Mouse (Mus musculus) adrenal gland, adult (tissue): ENCODE measurements around the gene Vps8.

Source experiments
- DNase-seq, 2 experiments: peaks; one replicate each; pipeline ENCODE4 v3.0.0; 2022 to 2023; ENCODE audit warnings: low spot score in 1 of 2; ENCODE audit not compliant: inconsistent age in 2 of 2

The Vps8 gene

DNA sequence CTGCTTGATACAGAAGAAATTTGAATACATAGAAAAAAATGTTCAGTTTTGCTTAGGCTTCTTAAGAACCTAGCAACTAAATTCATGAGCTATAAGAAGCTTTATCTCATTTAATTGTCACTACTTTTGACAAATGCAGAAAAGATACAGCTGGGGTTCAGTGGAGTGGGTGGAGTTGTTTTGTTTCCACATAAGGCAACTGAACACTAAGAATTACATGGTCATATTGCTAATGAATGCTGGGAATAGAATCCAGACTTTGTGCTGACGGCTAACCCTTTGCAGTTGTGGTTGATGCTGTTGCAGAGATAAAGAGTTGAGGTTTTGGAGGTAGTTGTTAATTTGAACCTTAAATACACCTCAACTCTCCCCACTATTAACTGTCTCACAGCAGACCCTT is 119.6 kb downstream of the Vps8 start:
- DNase-seq: no peak

GRCm38 (mm10) chr16:21547446-21547845 is 124.5 kb downstream of the Vps8 start:
- DNase-seq: no peak

DNA sequence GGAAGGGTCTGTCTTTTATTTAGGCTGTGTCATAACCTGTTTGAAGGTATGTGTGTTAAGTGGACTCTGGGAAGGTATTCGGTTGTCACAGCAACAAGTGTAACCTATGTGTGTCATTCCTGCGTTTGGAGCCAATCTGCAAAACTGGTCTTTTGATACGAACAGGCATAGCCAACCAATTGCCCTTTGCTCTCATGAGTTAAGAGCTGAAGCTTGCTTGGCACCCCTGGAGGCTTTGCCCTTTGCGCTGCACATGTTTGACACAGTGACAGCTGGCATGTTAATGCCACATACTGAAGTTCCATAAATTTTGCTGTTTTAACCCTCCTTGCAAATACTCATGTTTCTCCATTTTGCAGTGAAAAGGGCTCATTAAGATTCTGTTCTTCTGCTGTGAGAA is 126.8 kb downstream of the Vps8 start:
- DNase-seq: no peak

- no peak for DNase-seq
Observed at GRCm38 (mm10) chr16:21550453-21550852, 127.5 kb downstream of the Vps8 start.

DNA sequence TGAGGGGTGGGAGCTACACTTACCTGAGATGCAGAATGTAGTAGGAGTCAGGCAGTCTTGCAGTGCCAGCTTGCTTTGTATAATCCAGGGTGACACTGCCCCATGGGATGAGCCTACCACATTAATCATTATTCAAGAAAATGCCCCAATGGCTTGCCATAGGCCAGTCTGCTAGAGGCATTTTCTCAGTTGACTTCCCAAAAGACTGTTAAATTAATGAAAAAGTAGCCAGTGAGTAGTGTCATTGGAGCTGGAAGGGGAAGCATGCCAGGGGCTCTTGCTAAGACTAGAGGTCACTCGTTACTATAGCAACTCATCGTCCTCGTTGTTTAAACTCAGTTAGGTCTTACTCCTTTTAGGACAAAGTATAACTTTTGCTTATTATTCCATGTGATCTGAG is 130.6 kb downstream of the Vps8 start:
- no peak for DNase-seq

DNA sequence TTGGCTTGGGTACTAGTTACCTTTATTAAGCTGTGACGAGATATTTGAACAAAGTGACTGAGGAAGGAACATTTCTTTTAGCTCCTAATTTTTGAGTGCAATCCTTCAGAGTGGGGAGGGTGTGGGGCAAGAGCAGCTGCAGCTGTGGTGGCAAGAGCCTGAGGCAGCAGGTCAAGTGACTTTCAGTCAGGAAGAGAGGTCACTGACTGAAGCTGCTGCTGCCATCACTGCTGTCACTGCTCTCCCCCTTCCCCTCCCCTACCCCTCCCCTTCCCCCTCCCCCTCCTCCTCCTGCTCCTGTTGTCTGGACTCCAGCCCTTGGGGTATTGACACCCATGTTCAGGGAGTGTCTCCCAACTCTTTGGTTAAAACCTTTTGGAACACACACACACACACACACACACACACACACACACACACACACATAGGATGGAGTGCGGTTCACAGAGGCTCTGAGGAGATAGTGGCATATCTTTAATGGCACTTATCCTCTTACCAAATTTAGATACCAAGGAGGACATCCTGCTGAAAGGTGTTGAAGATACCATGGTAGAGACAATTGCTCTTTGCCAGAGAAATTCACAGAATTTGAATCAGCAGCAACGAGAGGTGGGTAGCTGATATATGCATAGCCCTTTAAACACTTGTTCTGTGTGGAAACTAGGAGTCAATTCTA is 139.8 kb downstream of the Vps8 start:
- DNase-seq: no peak

DNA sequence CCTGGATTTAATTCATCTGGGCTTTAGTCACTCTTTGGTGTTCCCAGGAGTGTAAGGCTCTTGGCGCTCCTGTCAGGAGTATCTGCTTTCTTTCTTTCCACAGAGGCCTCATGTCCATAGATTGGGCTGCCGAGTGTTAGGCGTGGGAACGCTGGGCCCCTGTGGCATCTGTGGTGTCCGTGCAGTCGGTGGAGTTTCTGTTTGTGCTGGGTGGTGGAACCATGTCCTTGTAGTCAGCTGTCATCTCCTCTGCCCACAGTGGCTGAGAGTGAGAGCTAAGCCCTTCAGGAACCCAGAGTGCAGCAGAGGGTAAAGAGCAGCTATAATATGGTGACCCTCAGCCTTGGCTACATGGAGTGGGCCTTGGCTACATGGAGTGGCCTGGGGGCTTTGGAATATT is 140.4 kb downstream of the Vps8 start:
- DNase-seq: no peak

- no peak for DNase-seq
Observed at GRCm38 (mm10) chr16:21567093-21567492, 144.2 kb downstream of the Vps8 start.

- DNase-seq: no peak
Observed at GRCm38 (mm10) chr16:21569952-21570351, 147.0 kb downstream of the Vps8 start.

DNA sequence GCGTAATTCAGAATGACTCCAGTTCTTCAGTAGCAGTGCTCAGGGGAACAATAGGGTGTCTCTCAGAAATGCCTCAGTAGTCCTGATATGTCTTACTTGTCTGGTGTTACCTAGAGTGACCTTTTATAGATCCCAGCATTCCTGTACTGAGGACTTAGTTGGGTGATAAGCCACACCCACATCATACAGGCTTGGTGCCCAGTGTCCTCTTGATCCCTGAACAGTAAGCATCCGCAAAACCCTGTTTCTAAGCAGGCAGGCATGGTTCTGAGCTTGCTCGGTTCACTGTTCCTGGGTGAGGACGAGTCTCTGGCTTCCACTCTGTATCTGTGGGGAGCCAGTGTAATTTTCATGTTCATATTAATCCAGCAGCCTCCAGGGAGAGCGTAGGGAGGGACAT is 147.9 kb downstream of the Vps8 start:
- no peak for DNase-seq

DNA sequence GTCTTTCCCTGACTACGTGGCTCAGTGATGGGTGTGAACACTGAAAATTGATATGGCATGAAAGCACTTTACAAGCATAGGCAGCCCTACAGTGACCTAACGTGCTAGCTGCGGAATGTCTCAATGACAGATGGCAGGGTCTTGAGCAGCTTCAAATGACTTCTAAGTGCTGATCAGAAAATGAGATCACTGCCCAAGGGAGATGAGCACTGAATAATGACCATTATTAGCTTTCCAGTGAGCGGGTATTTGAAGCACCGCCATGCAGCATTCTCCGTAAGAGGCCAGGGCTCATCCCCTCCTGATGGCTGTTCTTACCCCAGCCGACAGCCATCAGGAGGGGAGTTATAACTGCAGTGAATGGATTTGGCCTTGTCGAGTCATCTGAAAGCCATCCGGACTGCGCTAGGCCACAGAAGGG is 153.1 kb downstream of the Vps8 start:
- DNase-seq: no peak

- DNase-seq: no peak
Observed at GRCm38 (mm10) chr16:21589110-21589509, 166.2 kb downstream of the Vps8 start.

DNA sequence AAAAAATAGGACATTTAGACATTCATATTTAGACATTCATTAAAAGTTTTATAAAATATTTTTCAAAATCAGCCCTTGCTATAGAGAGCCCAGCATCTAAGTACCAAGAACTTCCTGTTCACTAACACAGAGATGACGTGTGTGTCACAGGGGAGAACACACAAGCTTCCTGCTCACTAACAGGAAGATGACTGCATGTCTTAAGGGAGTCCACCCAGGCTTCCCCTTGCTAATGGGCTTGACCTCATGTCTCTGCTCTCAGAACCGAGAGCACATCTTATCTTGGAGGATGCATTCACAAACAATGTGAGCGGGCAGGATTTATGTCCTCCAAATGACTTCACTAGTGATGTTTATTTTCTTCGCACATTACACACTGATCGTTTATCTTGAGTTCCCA is 167.9 kb downstream of the Vps8 start:
- DNase-seq: peak; percentile 24 to 54

DNA sequence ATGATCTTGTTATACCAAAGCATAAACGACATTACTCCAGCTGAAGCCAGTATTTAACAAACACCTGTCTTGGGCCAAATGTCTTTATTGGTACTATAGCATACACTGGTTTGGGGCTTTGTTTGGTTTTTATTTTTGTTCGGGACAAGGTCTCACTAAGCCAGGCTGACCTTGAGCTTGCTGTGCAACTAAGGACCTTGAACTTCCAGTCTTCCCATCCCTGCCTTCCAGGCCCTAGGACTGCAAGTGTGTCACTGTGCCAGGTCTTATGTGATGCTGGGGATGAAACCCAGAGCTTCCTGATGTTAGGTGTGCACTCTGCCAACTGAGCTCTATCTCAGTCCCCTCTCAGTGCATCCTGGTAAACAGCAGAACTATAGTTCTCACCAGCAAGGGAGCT is 168.6 kb downstream of the Vps8 start:
- peak; percentile 53 to 60 for DNase-seq

GRCm38 (mm10) chr16:21595539-21595938 is 172.6 kb downstream of the Vps8 start:
- no peak for DNase-seq

DNA sequence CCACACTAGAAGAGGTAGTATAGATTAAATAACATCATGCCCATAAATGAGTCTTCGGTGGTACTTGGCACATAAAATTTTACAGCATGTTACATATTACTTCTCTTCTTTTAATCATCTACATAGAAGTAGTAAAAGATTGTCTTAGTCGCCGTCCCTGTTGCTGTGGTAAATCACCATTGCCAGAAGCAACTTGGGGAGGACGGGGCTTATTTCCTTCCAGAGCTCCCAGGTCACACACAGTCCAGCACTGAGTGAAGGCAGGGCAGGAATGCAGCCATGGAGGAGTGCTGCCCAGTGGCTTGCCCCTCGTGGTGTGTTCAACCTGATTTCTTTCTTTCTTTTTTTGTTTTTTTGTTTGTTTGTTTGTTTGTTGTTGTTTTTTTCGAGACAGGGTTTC is 181.4 kb downstream of the Vps8 start:
- no peak for DNase-seq

DNA sequence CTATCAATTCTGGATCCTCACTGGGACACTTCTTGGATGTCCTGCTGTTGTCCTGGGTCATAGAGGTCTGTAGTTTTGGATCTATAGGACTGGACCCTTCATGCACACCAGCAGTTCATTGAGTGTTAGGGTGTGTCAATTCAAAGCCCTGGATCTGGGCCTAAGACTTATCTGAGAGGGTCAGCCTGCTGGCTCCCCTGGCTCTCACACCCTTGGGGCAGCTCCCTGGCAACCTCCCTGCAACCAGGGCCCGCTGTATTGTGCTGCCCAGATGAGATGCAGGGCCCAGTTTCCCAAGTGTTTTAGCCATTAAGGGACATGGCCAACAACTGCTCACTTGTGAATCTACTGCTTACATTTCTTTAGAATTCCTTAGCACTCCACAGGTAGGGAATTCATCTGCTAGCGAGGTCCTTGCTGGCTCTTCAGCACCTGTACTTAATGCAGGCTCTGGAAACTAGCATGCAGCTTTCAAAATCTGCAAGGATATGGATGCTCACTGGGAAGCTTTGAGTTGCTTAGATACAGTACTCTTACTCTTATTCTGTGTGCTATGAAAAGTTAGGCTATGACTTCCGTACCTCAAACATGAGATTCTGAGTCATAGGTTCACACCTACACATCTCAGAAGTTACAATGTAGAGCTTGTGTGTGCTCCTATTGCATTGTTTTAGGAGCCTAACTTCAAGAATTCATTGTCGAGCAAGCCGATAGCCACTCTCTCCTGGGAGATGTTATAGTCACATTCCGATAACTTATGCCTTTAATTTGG is 183.5 kb downstream of the Vps8 start:
- no peak for DNase-seq

- DNase-seq: no peak
Observed at GRCm38 (mm10) chr16:21607021-21607650, 184.2 kb downstream of the Vps8 start.

DNA sequence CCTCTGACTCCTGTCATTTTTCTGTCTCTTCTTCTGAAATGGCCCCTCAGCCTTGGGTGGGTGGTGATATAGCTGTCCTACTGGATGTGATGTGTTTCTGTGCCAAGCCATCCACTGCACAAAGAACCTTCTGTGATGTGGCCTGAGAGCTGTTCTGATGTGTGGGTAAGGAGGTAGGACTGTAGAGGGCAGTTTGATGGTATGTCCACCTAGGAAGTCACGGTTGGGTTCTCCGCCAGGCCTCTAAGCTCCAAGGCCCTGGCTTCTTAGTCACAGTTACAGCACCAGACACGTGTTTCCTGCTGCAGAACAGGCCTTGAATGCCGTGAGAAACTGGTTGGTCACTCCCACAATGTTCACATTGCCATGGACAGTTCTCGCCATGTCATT is 184.7 kb downstream of the Vps8 start:
- no peak for DNase-seq

GRCm38 (mm10) chr16:21608176-21608865 is 185.4 kb downstream of the Vps8 start:
- no peak for DNase-seq

DNA sequence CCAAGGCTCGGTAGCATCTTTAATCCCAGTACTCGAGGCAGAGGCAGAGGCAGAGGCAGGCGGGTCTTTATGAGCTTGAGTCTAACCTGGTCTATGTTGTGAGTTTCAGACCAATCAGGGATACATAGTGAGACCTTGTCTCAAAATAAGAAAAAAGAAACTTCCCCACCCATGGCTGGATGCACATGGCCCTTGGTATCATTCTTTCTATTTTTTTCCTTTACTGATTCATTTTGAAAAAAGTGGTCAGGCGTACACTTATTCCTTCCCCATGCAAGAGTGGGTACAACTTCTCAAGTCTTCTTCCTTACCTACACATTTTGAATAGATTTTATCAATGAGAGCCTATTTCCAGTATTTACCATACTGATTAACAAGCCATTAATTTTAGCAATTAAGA is 187.6 kb downstream of the Vps8 start:
- DNase-seq: no peak

- DNase-seq: peak; percentile 23 to 80
Observed at GRCm38 (mm10) chr16:21615802-21616201, 192.9 kb downstream of the Vps8 start.
